Mouse (Mus musculus) small intestine, adult 2 months (tissue): ENCODE results near the gene Zpr1.

Experiments used
- CTCF ChIP-seq: fragments of 200-500 bp; IDR thresholded peaks from 2 replicates; pipeline ENCODE4 v1.5.1; 2012; ENCODE audit warnings: low read depth, mild to moderate bottlenecking, control low read depth, inconsistent platforms, low read length, moderate library complexity, mixed read lengths; ENCODE audit not compliant: insufficient replicate concordance, insufficient read length; ENCODE audit errors: extremely low read depth
- POLR2A ChIP-seq: fragments of 200-500 bp; IDR thresholded peaks from 2 replicates; pipeline ENCODE4 v1.6.1; 2012; ENCODE audit warnings: low read depth, mild to moderate bottlenecking, control low read depth, inconsistent platforms, low read length, moderate library complexity

- TF ChIP-seq CTCF (no peak), POLR2A (no peak)
Observed at GRCm38 (mm10) chr9:46316909-46317308, 44.0 kb downstream of the Zpr1 start.
